23 mouse cellular contexts compared by ENCODE assay signal in genomic region chr1:193732113-193732512, GRCm38 (mm10).
DNase-seq lines count a peak whose midpoint lies in the region; ATAC-seq lines count a peak whose summit lies in the region.
"Had no signal": no experiment of that assay in that cellular context is flagged by ENCODE, and none has a peak within 500 bp of the region (broad histone marks: within the 10 kb centered on the region; RNA-seq: fewer than 3 reads in every experiment).

No protein-coding gene starts in this region.

- H3K27me3 ChIP-seq in forebrain, embryonic 13.5 days: no peaks in the 10 kb centered on the region
- H3K27me3 ChIP-seq in forebrain, embryonic 11.5 days (ENCODE audit: control insufficient read depth, insufficient read depth, low read length): no peaks in the 10 kb centered on the region
- no peaks in the 10 kb centered on the region for H3K27me3 ChIP-seq in midbrain, embryonic 11.5 days (ENCODE audit: control insufficient read depth, insufficient read depth, low read length)
- no peaks in the 10 kb centered on the region for H3K27me3 ChIP-seq in midbrain, embryonic 15.5 days (replicated peaks)
- H3K27me3 ChIP-seq in midbrain, embryonic 13.5 days: no peaks in the 10 kb centered on the region
- H3K27me3 ChIP-seq: embryonic facial prominence, embryonic 15.5 days; heart, embryonic 12.5 days; intestine, embryonic 15.5 days had no signal

- H3K9me3 ChIP-seq in forebrain, embryonic 13.5 days (replicated peaks): no peaks in the 10 kb centered on the region
- no peaks in the 10 kb centered on the region for H3K9me3 ChIP-seq in forebrain, embryonic 11.5 days (ENCODE audit: control insufficient read depth, low read length)
- no peaks in the 10 kb centered on the region for H3K9me3 ChIP-seq in midbrain, embryonic 11.5 days (ENCODE audit: control insufficient read depth, low read length)
- no peaks in the 10 kb centered on the region for H3K9me3 ChIP-seq in midbrain, embryonic 15.5 days
- H3K9me3 ChIP-seq in midbrain, embryonic 13.5 days: no peaks in the 10 kb centered on the region
- H3K9me3 ChIP-seq: embryonic facial prominence, embryonic 15.5 days; G1E; heart, embryonic 12.5 days; intestine, embryonic 15.5 days had no signal

- peaks cover 49% of the 10 kb centered on the region for H3K4me1 ChIP-seq in forebrain, embryonic 13.5 days
- peaks cover 6% of the 10 kb centered on the region for H3K4me1 ChIP-seq in forebrain, embryonic 11.5 days (replicated peaks; ENCODE audit: control insufficient read depth, insufficient read depth, low read length)
- H3K4me1 ChIP-seq in midbrain, embryonic 11.5 days (ENCODE audit: control insufficient read depth, insufficient read depth, low read length): peaks cover 42% of the 10 kb centered on the region
- H3K4me1 ChIP-seq in midbrain, embryonic 15.5 days: peaks cover 33% of the 10 kb centered on the region
- peaks cover 54% of the 10 kb centered on the region for H3K4me1 ChIP-seq in midbrain, embryonic 13.5 days (replicated peaks)
- H3K4me1 ChIP-seq: heart, embryonic 12.5 days; intestine, embryonic 15.5 days had no signal

- ATAC-seq in forebrain, embryonic 13.5 days: peak; percentile 46; the same call in 1 of the 2 replicates
- no peak for ATAC-seq in forebrain, embryonic 11.5 days (replicated peaks; ENCODE audit: low FRiP score)
- ATAC-seq in midbrain, embryonic 11.5 days (ENCODE audit: low FRiP score): no peak
- ATAC-seq in midbrain, embryonic 15.5 days (replicated peaks): no peak
- no peak for ATAC-seq in midbrain, embryonic 13.5 days
- ATAC-seq: intestine, embryonic 15.5 days had no signal

- H3K27ac ChIP-seq in forebrain, embryonic 13.5 days: peak overlapping the region; percentile 52; the same call in 1 of the 2 replicates
- H3K27ac ChIP-seq in forebrain, embryonic 11.5 days (ENCODE audit: low read depth, low read length): no peak overlapping the region
- no peak overlapping the region for H3K27ac ChIP-seq in midbrain, embryonic 11.5 days (ENCODE audit: low read depth, low read length)
- no peak overlapping the region for H3K27ac ChIP-seq in midbrain, embryonic 15.5 days
- peak overlapping the region; percentile 35 for H3K27ac ChIP-seq in midbrain, embryonic 13.5 days
- H3K27ac ChIP-seq: embryonic facial prominence, embryonic 15.5 days; hindbrain, embryonic 14.5 days; intestine, embryonic 15.5 days; stomach, postnatal 0 days had no signal

- no peaks in the 10 kb centered on the region for H3K36me3 ChIP-seq in forebrain, embryonic 13.5 days (ENCODE audit: poor library complexity, severe bottlenecking)
- no peaks in the 10 kb centered on the region for H3K36me3 ChIP-seq in forebrain, embryonic 11.5 days (ENCODE audit: control insufficient read depth, insufficient read depth, low read length)
- no peaks in the 10 kb centered on the region for H3K36me3 ChIP-seq in midbrain, embryonic 11.5 days (ENCODE audit: control insufficient read depth, insufficient read depth, low read length)
- no peaks in the 10 kb centered on the region for H3K36me3 ChIP-seq in midbrain, embryonic 15.5 days (replicated peaks)
- H3K36me3 ChIP-seq in midbrain, embryonic 13.5 days: no peaks in the 10 kb centered on the region
- H3K36me3 ChIP-seq: embryonic facial prominence, embryonic 15.5 days; G1E; heart, embryonic 12.5 days; intestine, embryonic 15.5 days had no signal

- no peak for DNase-seq in forebrain, embryonic 11.5 days (ENCODE audit: low spot score)
- no peak for DNase-seq in midbrain, embryonic 11.5 days (ENCODE audit: low spot score, missing footprints)
- DNase-seq in R1 (ENCODE audit: low read depth, low spot score) (peak; percentile 61), MN1 (ENCODE audit: low spot score) (no peak)
- DNase-seq in heart, adult 18-20 months: no peak
- DNase-seq: adrenal gland, postnatal 25 days; cerebellum, adult 9-10 months; gastrocnemius, postnatal 14 days; heart, adult 11 months; heart, postnatal 10 days; kidney, adult 8-10 months; kidney, postnatal 10 days; lung, postnatal 4 days; right cerebral cortex, postnatal 14 days had no signal

- no peak overlapping the region for H3K9ac ChIP-seq in forebrain, embryonic 13.5 days
- no peak overlapping the region for H3K9ac ChIP-seq in forebrain, embryonic 11.5 days (ENCODE audit: low read length)
- H3K9ac ChIP-seq in midbrain, embryonic 11.5 days (ENCODE audit: low read length): 0 out of 2 replicates have a peak overlapping the region, but pooled peaks have one; percentile 22
- H3K9ac ChIP-seq in midbrain, embryonic 15.5 days: no peak overlapping the region
- H3K9ac ChIP-seq in midbrain, embryonic 13.5 days (replicated peaks): no peak overlapping the region
- H3K9ac ChIP-seq: embryonic facial prominence, embryonic 15.5 days; heart, embryonic 12.5 days; hindbrain, embryonic 14.5 days; intestine, embryonic 15.5 days had no signal

- H3K4me2 ChIP-seq in forebrain, embryonic 13.5 days: no peak overlapping the region
- no peak overlapping the region for H3K4me2 ChIP-seq in forebrain, embryonic 11.5 days (ENCODE audit: low read depth, low read length, severe bottlenecking)
- no peak overlapping the region for H3K4me2 ChIP-seq in midbrain, embryonic 11.5 days
- H3K4me2 ChIP-seq in midbrain, embryonic 15.5 days: no peak overlapping the region
- no peak overlapping the region for H3K4me2 ChIP-seq in midbrain, embryonic 13.5 days (replicated peaks)
- H3K4me2 ChIP-seq: embryonic facial prominence, embryonic 15.5 days; heart, embryonic 12.5 days; hindbrain, embryonic 14.5 days; intestine, embryonic 15.5 days had no signal

- WGBS in forebrain, embryonic 13.5 days: 3% methylated on average over 1 of the region's 1 CpGs
- 8% methylated on average over 1 of the region's 1 CpGs for WGBS in forebrain, embryonic 11.5 days
- 10% methylated on average over 1 of the region's 1 CpGs for WGBS in midbrain, embryonic 11.5 days
- 5% methylated on average over 1 of the region's 1 CpGs for WGBS in midbrain, embryonic 15.5 days
- WGBS in midbrain, embryonic 13.5 days: 4% methylated on average over 1 of the region's 1 CpGs

- H3K4me3 ChIP-seq in forebrain, embryonic 13.5 days: no peak overlapping the region
- no peak overlapping the region for H3K4me3 ChIP-seq in forebrain, embryonic 11.5 days (ENCODE audit: low read depth, low read length)
- no peak overlapping the region for H3K4me3 ChIP-seq in midbrain, embryonic 11.5 days (ENCODE audit: low read depth, low read length)
- H3K4me3 ChIP-seq in midbrain, embryonic 15.5 days: no peak overlapping the region
- H3K4me3 ChIP-seq in midbrain, embryonic 13.5 days (replicated peaks): no peak overlapping the region
- H3K4me3 ChIP-seq: embryonic facial prominence, embryonic 15.5 days; heart, embryonic 12.5 days; intestine, embryonic 15.5 days had no signal

Comparison
In these comparisons a context has a peak if more than half of its experiments do, and no peak if none do; other contexts are left out.
1. H3K27ac ChIP-seq: peak in forebrain, embryonic 13.5 days (single experiment) and midbrain, embryonic 13.5 days (single experiment); none in forebrain, embryonic 11.5 days (single experiment), midbrain, embryonic 11.5 days (single experiment) and midbrain, embryonic 15.5 days (single experiment).